Mouse (Mus musculus) adrenal gland, adult 2 months (tissue): ENCODE measurements around the gene Cd274. TPM values are rescaled to one million over a fixed set of nuclear protein-coding genes. Genes with fewer than 3 reads are reported as not detected.

Source experiments
- DNase-seq: peaks from one replicate; pipeline ENCODE4 v3.0.0; 2021
- polyA plus RNA-seq: library from polyadenylated mRNA; depleted of rRNA; stranded (reverse); fragments of >200 nt; gene quantifications from 2 replicates; pipeline ENCODE4 v1.2.3, GENCODE M21; 2012; rRNA removed
- total RNA-seq, 2 experiments: library from RNA; stranded (reverse); gene quantifications; 2 replicates each; pipeline ENCODE4 v1.2.3; 2021

Cd274 gene
- total and polyA plus RNA-seq, 3 experiments, result 2.0 to 10.7 (median 5.0) TPM

GRCm38 (mm10) chr19:29430516-29430915 lies 63.3 kb downstream of the Cd274 start:
- no peak for DNase-seq

- no peak for DNase-seq
Observed at GRCm38 (mm10) chr19:29430953-29431352, 63.7 kb downstream of the Cd274 start.

DNA sequence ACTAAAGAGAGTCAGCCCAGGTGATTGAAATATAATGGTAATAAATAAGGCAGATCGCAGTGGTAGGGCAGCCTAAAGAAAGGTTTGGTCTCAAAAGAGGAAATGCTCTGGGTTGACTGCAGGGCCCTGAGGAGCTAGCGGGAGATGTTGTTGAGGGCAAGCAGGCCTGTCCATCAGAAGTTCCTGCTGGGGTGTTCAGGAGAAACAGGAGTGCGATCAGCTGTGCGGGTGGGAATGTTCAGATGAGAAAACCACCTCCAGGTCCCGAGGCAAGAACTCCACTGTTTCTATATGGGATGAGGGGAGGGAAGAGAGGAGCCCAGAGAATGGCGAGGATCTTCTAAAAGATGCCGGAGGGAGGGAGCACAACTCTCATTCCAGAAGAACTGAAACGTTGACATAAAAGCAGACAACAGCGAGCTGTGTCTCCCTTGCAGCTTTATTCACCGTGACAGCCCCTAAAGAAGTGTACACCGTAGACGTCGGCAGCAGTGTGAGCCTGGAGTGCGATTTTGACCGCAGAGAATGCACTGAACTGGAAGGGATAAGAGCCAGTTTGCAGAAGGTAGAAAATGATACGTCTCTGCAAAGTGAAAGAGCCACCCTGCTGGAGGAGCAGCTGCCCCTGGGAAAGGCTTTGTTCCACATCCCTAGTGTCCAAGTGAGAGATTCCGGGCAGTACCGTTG lies 69.7 kb downstream of the Cd274 start:
- no peak for DNase-seq

Other genes starting within 250 kb of the Cd274 start
- 10 to 100 TPM; 18.2 to 19.2 TPM for gene Jak2, start 115.6 kb upstream of the Cd274 start, total RNA-seq
- 3.1 and 3.2 TPM in 2 replicates for gene Jak2, start 115.6 kb upstream of the Cd274 start, polyA plus RNA-seq
- gene Insl6, start 42.1 kb upstream of the Cd274 start, total RNA-seq, result 1 to 10 TPM in 1 of 2 experiments, under 1 TPM in 1; 0.58 to 1.3 TPM
- gene Insl6, start 42.1 kb upstream of the Cd274 start, polyA plus RNA-seq, result 0.36 and 0.39 TPM in 2 replicates
- not detected for gene Rln1, start 32.8 kb upstream of the Cd274 start, total RNA-seq
- gene Rln1, start 32.8 kb upstream of the Cd274 start, polyA plus RNA-seq, result not detected in 2 replicates
- 10 to 100 TPM; 49.7 to 56.9 TPM for gene Plgrkt, start 65 bp upstream of the Cd274 start, total RNA-seq
- 71.8 and 74.8 TPM in 2 replicates for gene Plgrkt, start 65 bp upstream of the Cd274 start, polyA plus RNA-seq
- gene Pdcd1lg2, start 43.5 kb downstream of the Cd274 start, total RNA-seq, result not detected
- not detected in 2 replicates for gene Pdcd1lg2, start 43.5 kb downstream of the Cd274 start, polyA plus RNA-seq
- gene Ric1, start 154.8 kb downstream of the Cd274 start, total RNA-seq, result 10 to 100 TPM; 25.9 to 40.3 TPM
- 7.5 and 7.9 TPM in 2 replicates for gene Ric1, start 154.8 kb downstream of the Cd274 start, polyA plus RNA-seq